ENCODE assay signal across 11 mouse cellular contexts in genomic region chr6:92071121-92071839, GRCm38 (mm10). TPM values are rescaled to one million over a fixed set of nuclear protein-coding genes. Genes with fewer than 3 reads are reported as not detected.
DNase-seq lines count a peak whose midpoint lies in the region; ATAC-seq and TF ChIP-seq lines count a peak whose summit lies in the region.
"Had no signal": no experiment of that assay in that cellular context is flagged by ENCODE, and none has a peak within 500 bp of the region (broad histone marks: within the 10 kb centered on the region; RNA-seq: fewer than 3 reads in every experiment).

No protein-coding gene starts in this region.

- no peak for DNase-seq in heart, postnatal 0 days (ENCODE audit: low spot score)
- no peak for DNase-seq in heart, embryonic 10.5 days (ENCODE audit: low spot score)
- DNase-seq in NIH3T3 (ENCODE audit: low read depth): peak; percentile 23
- DNase-seq in ovary, postnatal 36 days (ENCODE audit: low spot score): no peak
- no peak for DNase-seq in cerebellum, adult 8-10 months
- DNase-seq: thymus, adult 2 months had no signal

- H3K36me3 ChIP-seq in heart, postnatal 0 days (replicated peaks; ENCODE audit: control insufficient read depth, insufficient read depth, low read length): peaks cover 13% of the 10 kb centered on the region
- 0 out of 2 replicates have a peak, but pooled peaks cover 9% of the 10 kb centered on the region for H3K36me3 ChIP-seq in heart, embryonic 10.5 days
- H3K36me3 ChIP-seq in intestine, embryonic 15.5 days: no peaks in the 10 kb centered on the region
- no peaks in the 10 kb centered on the region for H3K36me3 ChIP-seq in lung, embryonic 16.5 days (ENCODE audit: control insufficient read depth, insufficient read depth, low read length)
- 0 out of 2 replicates have a peak, but pooled peaks cover 5% of the 10 kb centered on the region for H3K36me3 ChIP-seq in neural tube, embryonic 15.5 days
- H3K36me3 ChIP-seq: midbrain, embryonic 10.5 days had no signal

- H3K27ac ChIP-seq in heart, postnatal 0 days (ENCODE audit: low read depth): no peak overlapping the region
- H3K27ac ChIP-seq in heart, embryonic 10.5 days: no peak overlapping the region
- H3K27ac ChIP-seq in intestine, embryonic 15.5 days: no peak overlapping the region
- no peak overlapping the region for H3K27ac ChIP-seq in lung, embryonic 16.5 days (ENCODE audit: low read length)
- H3K27ac ChIP-seq in neural tube, embryonic 15.5 days (replicated peaks): no peak overlapping the region
- H3K27ac ChIP-seq: layer of hippocampus, adult 2 months; midbrain, embryonic 10.5 days had no signal

- no peak overlapping the region for H3K9ac ChIP-seq in heart, postnatal 0 days (replicated peaks; ENCODE audit: low read depth, low read length)
- H3K9ac ChIP-seq in intestine, embryonic 15.5 days: no peak overlapping the region
- H3K9ac ChIP-seq in lung, embryonic 16.5 days (ENCODE audit: low read length): no peak overlapping the region
- H3K9ac ChIP-seq in neural tube, embryonic 15.5 days (replicated peaks): no peak overlapping the region

- H3K9me3 ChIP-seq in heart, postnatal 0 days (replicated peaks; ENCODE audit: control insufficient read depth, low read length): no peaks in the 10 kb centered on the region
- H3K9me3 ChIP-seq in heart, embryonic 10.5 days: no peaks in the 10 kb centered on the region
- H3K9me3 ChIP-seq in intestine, embryonic 15.5 days: no peaks in the 10 kb centered on the region
- no peaks in the 10 kb centered on the region for H3K9me3 ChIP-seq in lung, embryonic 16.5 days (ENCODE audit: control insufficient read depth, low read length)
- no peaks in the 10 kb centered on the region for H3K9me3 ChIP-seq in neural tube, embryonic 15.5 days (replicated peaks)
- H3K9me3 ChIP-seq: midbrain, embryonic 10.5 days had no signal

- ATAC-seq in heart, postnatal 0 days (ENCODE audit: insufficient read depth, low read depth): no peak
- 0 out of 2 replicates have a peak, but pooled peaks have one; percentile 19 for ATAC-seq in intestine, embryonic 15.5 days
- ATAC-seq in lung, embryonic 16.5 days (ENCODE audit: low read depth): peak; percentile 50; the same call in 1 of the 2 replicates
- no peak for ATAC-seq in neural tube, embryonic 15.5 days (ENCODE audit: low FRiP score)

- WGBS in heart, postnatal 0 days: 40% methylated on average over 15 of the region's 15 CpGs
- 43% methylated on average over 15 of the region's 15 CpGs for WGBS in heart, embryonic 10.5 days
- WGBS in intestine, embryonic 15.5 days: 52% methylated on average over 15 of the region's 15 CpGs
- 33% methylated on average over 15 of the region's 15 CpGs for WGBS in lung, embryonic 16.5 days
- 52% methylated on average over 15 of the region's 15 CpGs for WGBS in neural tube, embryonic 15.5 days

- H3K4me1 ChIP-seq in heart, postnatal 0 days (ENCODE audit: control insufficient read depth, insufficient read depth): no peaks in the 10 kb centered on the region
- peaks cover 10% of the 10 kb centered on the region for H3K4me1 ChIP-seq in heart, embryonic 10.5 days
- no peaks in the 10 kb centered on the region for H3K4me1 ChIP-seq in intestine, embryonic 15.5 days (replicated peaks)
- no peaks in the 10 kb centered on the region for H3K4me1 ChIP-seq in lung, embryonic 16.5 days (replicated peaks; ENCODE audit: control insufficient read depth, insufficient read depth, low read length)
- no peaks in the 10 kb centered on the region for H3K4me1 ChIP-seq in neural tube, embryonic 15.5 days

- TF ChIP-seq CTCF in heart, postnatal 0 days (IDR thresholded peaks at IDR 0.05; ENCODE audit: low read depth): peak; percentile 39

- no peak overlapping the region for H3K4me2 ChIP-seq in heart, postnatal 0 days (ENCODE audit: low read depth, low read length)
- no peak overlapping the region for H3K4me2 ChIP-seq in intestine, embryonic 15.5 days (replicated peaks)
- no peak overlapping the region for H3K4me2 ChIP-seq in lung, embryonic 16.5 days (ENCODE audit: low read depth, low read length)
- no peak overlapping the region for H3K4me2 ChIP-seq in neural tube, embryonic 15.5 days

- TF ChIP-seq EP300 in heart, postnatal 0 days (IDR thresholded peaks at IDR 0.05; ENCODE audit: low read depth): no peak

- no peak overlapping the region for H3K4me3 ChIP-seq in heart, postnatal 0 days (ENCODE audit: low read depth, low read length)
- no peak overlapping the region for H3K4me3 ChIP-seq in heart, embryonic 10.5 days
- no peak overlapping the region for H3K4me3 ChIP-seq in intestine, embryonic 15.5 days (replicated peaks)
- H3K4me3 ChIP-seq in lung, embryonic 16.5 days (ENCODE audit: low read length): no peak overlapping the region
- H3K4me3 ChIP-seq in neural tube, embryonic 15.5 days (replicated peaks): no peak overlapping the region
- H3K4me3 ChIP-seq: layer of hippocampus, adult 2 months; midbrain, embryonic 10.5 days had no signal

- peaks cover 8% of the 10 kb centered on the region; the same call in 1 of the 2 replicates for H3K27me3 ChIP-seq in heart, postnatal 0 days (ENCODE audit: control insufficient read depth, insufficient read depth, low read length)
- peaks cover 25% of the 10 kb centered on the region; the same call in 1 of the 2 replicates for H3K27me3 ChIP-seq in heart, embryonic 10.5 days (ENCODE audit: insufficient read depth, poor library complexity, severe bottlenecking)
- H3K27me3 ChIP-seq in intestine, embryonic 15.5 days (replicated peaks): no peaks in the 10 kb centered on the region
- no peaks in the 10 kb centered on the region for H3K27me3 ChIP-seq in lung, embryonic 16.5 days (ENCODE audit: control insufficient read depth, insufficient read depth, low read depth, low read length)
- H3K27me3 ChIP-seq in neural tube, embryonic 15.5 days (replicated peaks): no peaks in the 10 kb centered on the region; the same call in 1 of the 2 replicates

RNA-seq across cellular contexts. Expression of gene Nr2c2, which starts 19.9 kb away (rescaled TPM):
- total RNA-seq in heart, postnatal 0 days (2014; rRNA removed; ENCODE audit: low replicate concordance): 47.0 and 48.9 TPM in 2 replicates
- polyA plus RNA-seq in heart, postnatal 0 days (2015; fragmentation: Nextera tagmentation; extraction: Ambion mirVana): 7.4 and 8.0 TPM in 2 replicates
- polyA plus RNA-seq in heart, embryonic 10.5 days (2016; fragmentation: Nextera tagmentation; extraction: Ambion mirVana): 15.0 and 15.6 TPM in 2 replicates
- 18.3 and 19.3 TPM in 2 replicates for polyA plus RNA-seq in intestine, embryonic 15.5 days (2015; fragmentation: Nextera tagmentation; extraction: Ambion mirVana)
- 14.8 and 15.3 TPM in 2 replicates for polyA plus RNA-seq in lung, embryonic 16.5 days (2015; fragmentation: Nextera tagmentation; extraction: Ambion mirVana)
- 26.7 and 34.5 TPM in 2 replicates for polyA plus RNA-seq in neural tube, embryonic 15.5 days (2015; fragmentation: Nextera tagmentation; extraction: Ambion mirVana)

Comparison
In these comparisons a context has a peak if more than half of its experiments do, and no peak if none do; other contexts are left out.
1. ATAC-seq: peak in intestine, embryonic 15.5 days (single experiment) and lung, embryonic 16.5 days (single experiment); none in heart, postnatal 0 days (single experiment) and neural tube, embryonic 15.5 days (single experiment).